Mouse (Mus musculus): ENCODE results near the gene Lrrc18. TPM values are rescaled to one million over a fixed set of nuclear protein-coding genes. Genes with fewer than 3 reads are reported as not detected.

The Lrrc18 gene
- polyA plus RNA-seq, 1 experiment: 0.53 TPM

DNA sequence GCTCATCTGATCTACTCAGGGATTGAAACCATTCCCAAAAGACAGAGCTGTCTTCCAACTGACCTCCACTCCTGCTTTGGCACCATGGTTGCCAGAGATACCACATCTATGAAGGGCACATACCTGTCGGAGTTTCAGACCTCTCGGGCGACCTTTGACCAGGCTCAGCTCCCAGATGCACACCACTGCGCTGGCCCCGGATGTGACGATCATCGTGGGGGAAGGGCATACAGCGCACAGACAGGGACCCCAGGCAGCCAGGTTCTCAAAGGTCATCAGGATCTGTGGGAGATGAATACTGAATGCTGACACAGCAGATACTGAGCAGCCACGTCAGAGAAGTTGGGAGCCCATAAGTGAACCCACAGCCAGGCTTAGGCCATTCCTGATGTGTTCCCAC is 20.5 kb upstream of the Lrrc18 start:
- H3K4me3 ChIP-seq (ENCODE audit: insufficient read depth, low read depth, low read length): no peak overlapping the region
- DNase-seq: no peak
- 80% methylated on average over 9 of the region's 9 CpGs for WGBS
- TF ChIP-seq POLR2A (IDR thresholded peaks at IDR 0.05; ENCODE audit: low read depth, low read length) (no peak), CTCF (conservative IDR thresholded peaks at IDR 0.05; ENCODE audit: insufficient read depth, insufficient read length, low read depth, low read length) (no peak)
- no peaks in the 10 kb centered on the region for H3K27me3 ChIP-seq (replicated peaks; ENCODE audit: control insufficient read depth, insufficient read depth, low read length)
- no peaks in the 10 kb centered on the region for H3K4me1 ChIP-seq (ENCODE audit: control insufficient read depth, insufficient read depth, low read length)
- H3K27ac ChIP-seq (ENCODE audit: insufficient read depth, low read depth, low read length): no peak overlapping the region
- H3K36me3 ChIP-seq (ENCODE audit: control insufficient read depth, insufficient read depth, low read length): no peaks in the 10 kb centered on the region

DNA sequence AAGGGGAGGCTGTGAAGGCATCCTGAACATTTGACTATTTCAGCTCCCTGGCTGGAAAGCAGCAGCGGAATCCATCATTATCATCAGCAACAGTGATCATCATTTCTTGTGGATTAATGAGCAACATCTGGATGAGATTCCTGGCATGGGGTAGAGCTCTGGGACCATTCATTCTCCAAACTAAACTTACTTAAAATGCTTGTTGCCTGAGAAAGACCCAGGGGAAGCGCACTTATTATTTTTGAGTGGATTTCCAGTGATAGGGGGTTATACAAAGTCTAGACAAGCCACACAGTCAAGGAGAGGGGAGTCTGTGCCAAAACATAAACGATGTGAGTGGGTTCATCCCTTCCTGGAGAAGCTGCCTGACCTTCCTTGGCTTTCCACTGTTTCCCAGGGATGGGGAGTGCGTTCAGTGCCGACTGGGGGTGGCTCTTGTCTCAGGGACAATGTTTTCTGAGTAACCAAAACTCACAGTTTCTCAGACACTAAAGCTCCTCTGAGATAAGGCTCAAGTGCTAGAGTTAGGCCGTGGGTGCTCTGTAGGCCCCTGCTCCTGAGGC is 6.9 kb upstream of the Lrrc18 start:
- no peak for TF ChIP-seq CTCF (conservative IDR thresholded peaks at IDR 0.05; ENCODE audit: insufficient read depth, insufficient read length, low read depth, low read length)
- no peak for TF ChIP-seq POLR2A (IDR thresholded peaks at IDR 0.05; ENCODE audit: low read depth, low read length)
- Histone ChIP-seq H3K4me1 (ENCODE audit: control insufficient read depth, insufficient read depth, low read length) (no peaks in the 10 kb centered on the region), H3K27ac (ENCODE audit: insufficient read depth, low read depth, low read length) (no peak overlapping the region), H3K4me3 (ENCODE audit: insufficient read depth, low read depth, low read length) (no peak overlapping the region), H3K27me3 (replicated peaks; ENCODE audit: control insufficient read depth, insufficient read depth, low read length) (no peaks in the 10 kb centered on the region), H3K36me3 (ENCODE audit: control insufficient read depth, insufficient read depth, low read length) (no peaks in the 10 kb centered on the region)
- 51% methylated on average over 6 of the region's 6 CpGs for WGBS
- DNase-seq: no peak

- Histone ChIP-seq H3K36me3 (ENCODE audit: control insufficient read depth, insufficient read depth, low read length) (no peaks in the 10 kb centered on the region), H3K27ac (ENCODE audit: insufficient read depth, low read depth, low read length) (no peak overlapping the region), H3K4me1 (ENCODE audit: control insufficient read depth, insufficient read depth, low read length) (no peaks in the 10 kb centered on the region), H3K27me3 (replicated peaks; ENCODE audit: control insufficient read depth, insufficient read depth, low read length) (no peaks in the 10 kb centered on the region), H3K4me3 (ENCODE audit: insufficient read depth, low read depth, low read length) (no peak overlapping the region)
- no peak for TF ChIP-seq CTCF (conservative IDR thresholded peaks at IDR 0.05; ENCODE audit: insufficient read depth, insufficient read length, low read depth, low read length)
- TF ChIP-seq POLR2A (IDR thresholded peaks at IDR 0.05; ENCODE audit: low read depth, low read length): no peak
- WGBS: 26% methylated on average over 4 of the region's 4 CpGs
- no peak for DNase-seq
Measured at GRCm38 (mm10) chr14:32986659-32987058, 4.5 kb upstream of the Lrrc18 start.

DNA sequence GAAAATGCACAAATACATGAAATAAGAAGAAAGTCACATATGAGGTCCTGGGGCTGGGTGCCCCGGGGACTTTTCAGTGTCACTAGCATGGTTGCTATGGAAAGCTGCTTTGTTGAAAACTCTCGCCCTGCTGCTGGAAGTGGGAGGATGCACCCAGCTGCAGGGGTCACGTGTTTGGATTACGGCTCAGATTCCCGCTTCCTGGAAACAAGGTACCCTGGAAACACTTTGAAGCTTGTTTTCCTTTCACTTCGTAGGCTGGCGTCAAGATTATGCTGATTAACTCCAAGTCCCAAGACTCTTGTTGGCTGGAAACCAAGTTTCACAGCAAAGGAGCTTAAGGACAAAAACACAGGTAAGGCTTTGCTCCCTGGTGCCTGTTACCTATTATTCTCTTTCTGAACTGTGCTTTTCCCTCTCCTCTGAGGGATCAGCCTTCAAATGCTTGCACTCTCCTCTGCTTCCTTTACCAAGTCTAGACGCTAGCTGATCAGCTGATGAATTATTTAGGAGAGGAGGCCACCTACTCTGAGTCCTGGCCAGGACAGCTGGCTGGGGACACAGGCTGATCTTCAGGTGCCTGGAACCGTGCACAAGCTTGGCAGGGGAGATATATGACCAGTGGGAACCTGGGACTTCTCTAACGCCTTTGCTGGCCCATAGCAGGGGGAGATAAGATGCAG is 3.9 kb downstream of the Lrrc18 start:
- Histone ChIP-seq H3K27ac (ENCODE audit: insufficient read depth, low read depth, low read length) (no peak overlapping the region), H3K27me3 (replicated peaks; ENCODE audit: control insufficient read depth, insufficient read depth, low read length) (no peaks in the 10 kb centered on the region), H3K36me3 (ENCODE audit: control insufficient read depth, insufficient read depth, low read length) (no peaks in the 10 kb centered on the region), H3K4me3 (ENCODE audit: insufficient read depth, low read depth, low read length) (peak overlapping the region; percentile 18), H3K4me1 (ENCODE audit: control insufficient read depth, insufficient read depth, low read length) (no peaks in the 10 kb centered on the region; the same call in 1 of the 2 replicates)
- DNase-seq: peak; percentile 67
- TF ChIP-seq POLR2A (IDR thresholded peaks at IDR 0.05; ENCODE audit: low read depth, low read length) (no peak), CTCF (conservative IDR thresholded peaks at IDR 0.05; ENCODE audit: insufficient read depth, insufficient read length, low read depth, low read length) (no peak)
- WGBS: 12% methylated on average over 10 of the region's 10 CpGs

GRCm38 (mm10) chr14:32999511-32999910 is 8.3 kb downstream of the Lrrc18 start:
- no peak for TF ChIP-seq CTCF (conservative IDR thresholded peaks at IDR 0.05; ENCODE audit: insufficient read depth, insufficient read length, low read depth, low read length)
- TF ChIP-seq POLR2A (IDR thresholded peaks at IDR 0.05; ENCODE audit: low read depth, low read length): no peak
- Histone ChIP-seq H3K27ac (ENCODE audit: insufficient read depth, low read depth, low read length) (no peak overlapping the region), H3K36me3 (ENCODE audit: control insufficient read depth, insufficient read depth, low read length) (no peaks in the 10 kb centered on the region), H3K27me3 (replicated peaks; ENCODE audit: control insufficient read depth, insufficient read depth, low read length) (no peaks in the 10 kb centered on the region), H3K4me3 (ENCODE audit: insufficient read depth, low read depth, low read length) (no peak overlapping the region), H3K4me1 (ENCODE audit: control insufficient read depth, insufficient read depth, low read length) (no peaks in the 10 kb centered on the region; the same call in 1 of the 2 replicates)
- DNase-seq: no peak
- 65% methylated on average over 10 of the region's 10 CpGs for WGBS

- TF ChIP-seq CTCF (conservative IDR thresholded peaks at IDR 0.05; ENCODE audit: insufficient read depth, insufficient read length, low read depth, low read length): no peak
- TF ChIP-seq POLR2A (IDR thresholded peaks at IDR 0.05; ENCODE audit: low read depth, low read length): no peak
- Histone ChIP-seq H3K27ac (ENCODE audit: insufficient read depth, low read depth, low read length) (no peak overlapping the region), H3K27me3 (replicated peaks; ENCODE audit: control insufficient read depth, insufficient read depth, low read length) (no peaks in the 10 kb centered on the region), H3K4me3 (ENCODE audit: insufficient read depth, low read depth, low read length) (no peak overlapping the region), H3K36me3 (ENCODE audit: control insufficient read depth, insufficient read depth, low read length) (no peaks in the 10 kb centered on the region), H3K4me1 (ENCODE audit: control insufficient read depth, insufficient read depth, low read length) (no peaks in the 10 kb centered on the region)
- DNase-seq: no peak
- 71% methylated on average over 8 of the region's 8 CpGs for WGBS
Measured at GRCm38 (mm10) chr14:33000112-33000979, 9.2 kb downstream of the Lrrc18 start.

DNA sequence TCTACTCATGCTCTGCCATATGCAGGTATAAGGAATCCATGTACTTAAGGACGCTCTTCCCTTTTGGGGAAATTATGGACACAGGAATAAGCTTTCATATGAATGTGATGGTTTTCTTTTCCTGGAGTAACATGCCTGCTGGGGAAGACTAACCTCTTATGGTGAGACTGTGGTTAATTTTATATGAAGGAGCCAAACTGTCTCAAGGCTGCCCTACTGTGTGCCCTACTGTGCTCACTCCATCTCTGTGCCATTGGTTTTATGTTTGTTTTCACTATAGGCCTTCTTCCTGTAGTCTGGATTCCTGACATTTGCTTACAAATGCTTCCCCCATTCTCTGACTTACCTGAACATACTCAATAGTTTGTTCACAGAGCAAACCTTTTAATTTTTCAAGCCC is 13.9 kb downstream of the Lrrc18 start:
- no peak overlapping the region for H3K27ac ChIP-seq (ENCODE audit: insufficient read depth, low read depth, low read length)
- no peak overlapping the region for H3K4me3 ChIP-seq (ENCODE audit: insufficient read depth, low read depth, low read length)
- 100% methylated on average over 1 of the region's 1 CpGs for WGBS
- TF ChIP-seq POLR2A (IDR thresholded peaks at IDR 0.05; ENCODE audit: low read depth, low read length) (no peak), CTCF (conservative IDR thresholded peaks at IDR 0.05; ENCODE audit: insufficient read depth, insufficient read length, low read depth, low read length) (no peak)
- H3K27me3 ChIP-seq (replicated peaks; ENCODE audit: control insufficient read depth, insufficient read depth, low read length): no peaks in the 10 kb centered on the region
- H3K36me3 ChIP-seq (ENCODE audit: control insufficient read depth, insufficient read depth, low read length): no peaks in the 10 kb centered on the region
- H3K4me1 ChIP-seq (ENCODE audit: control insufficient read depth, insufficient read depth, low read length): no peaks in the 10 kb centered on the region
- no peak for DNase-seq

Data from kidney, adult 2 months (tissue).